Mouse (Mus musculus) ES-E14 (cell line): ENCODE measurements around the gene Htr1f.
"Not testable (repeated sequence)": the region's sequence is repeated elsewhere in the genome, so short reads cannot be mapped to it uniquely, and the experiment has no call there.

Experiments
- HCFC1 ChIP-seq: IDR thresholded peaks from 2 replicates; pipeline ENCODE4 v1.6.1; 2012; ENCODE audit warnings: low read length, inconsistent platforms, borderline replicate concordance; ENCODE audit not compliant: insufficient read depth
- ZC3H11A ChIP-seq: IDR thresholded peaks from 2 replicates; pipeline ENCODE4 v1.6.1; 2012; ENCODE audit warnings: low read depth, mild to moderate bottlenecking, inconsistent platforms, low read length, borderline replicate concordance
- ZNF384 ChIP-seq: IDR thresholded peaks from 2 replicates; pipeline ENCODE4 v1.6.1; 2012; ENCODE audit warnings: low read depth, low read length, inconsistent platforms

DNA sequence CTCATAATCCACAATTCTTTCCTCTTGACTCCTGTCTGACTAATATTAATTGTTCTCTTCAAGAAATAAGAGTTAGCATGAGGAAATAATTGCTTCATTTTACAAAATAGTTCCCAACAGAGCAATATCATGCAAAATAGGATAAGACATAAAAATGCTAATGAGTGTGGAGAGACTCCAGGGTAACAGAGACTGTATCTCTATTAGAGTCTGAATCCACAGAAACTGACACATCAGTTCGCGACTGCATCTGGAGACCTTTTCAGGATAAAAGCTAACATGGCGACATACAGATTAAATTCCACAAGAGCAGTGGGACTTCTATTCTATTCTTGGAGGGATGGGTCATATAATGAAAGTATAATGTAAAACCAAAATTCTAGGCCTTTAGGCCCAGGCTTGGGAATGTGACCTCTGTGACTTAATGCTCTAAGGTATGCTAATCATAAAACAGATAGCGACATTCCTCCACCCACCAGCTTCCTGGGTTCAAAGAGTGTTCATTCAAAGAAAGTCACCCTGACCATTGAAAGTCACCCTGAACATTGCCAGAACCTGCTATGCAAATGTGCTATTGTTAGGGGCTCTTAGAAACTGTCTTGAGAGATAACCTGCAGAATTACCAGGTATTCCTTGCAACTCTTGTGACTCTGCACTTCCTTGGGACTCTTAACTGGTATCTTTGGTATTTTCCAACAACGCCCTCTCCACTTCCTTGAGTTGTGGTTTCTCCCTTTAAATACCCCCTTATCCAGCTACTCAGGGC lies 67.8 kb downstream of the Htr1f start:
- not testable (repeated sequence) for TF ChIP-seq HCFC1, ZC3H11A, ZNF384
